Mouse (Mus musculus): ENCODE measurements at regions not wholly inside any gene's neighbourhood (a gene's known extent, or its start where the extent isn't known, plus 50 kb on each side); places are given as distances from the start of the nearest gene placed in this dataset.

GRCm38 (mm10) chr7:75923951-75924467 lies 75.9 kb downstream of the Klhl25 start:
- no peak for DNase-seq (ENCODE audit: low spot score in 2 of 2)
- intact Hi-C loops (cut with DNase I) = no loop called here

GRCm38 (mm10) chr7:75927537-75927936 lies 79.4 kb downstream of the Klhl25 start:
- intact Hi-C loops (cut with DNase I) = loop anchor here (5.0 kb wide), 1 partner anchor 425 kb away; no protein-coding TSS in a partner anchor
- peak; percentile 65 to 70 for DNase-seq (ENCODE audit: low spot score in 2 of 2)

GRCm38 (mm10) chr7:75943844-75944243 lies 95.7 kb downstream of the Klhl25 start:
- no peak for DNase-seq (ENCODE audit: low spot score in 2 of 2)
- intact Hi-C loops (cut with DNase I) = no loop called here

DNA sequence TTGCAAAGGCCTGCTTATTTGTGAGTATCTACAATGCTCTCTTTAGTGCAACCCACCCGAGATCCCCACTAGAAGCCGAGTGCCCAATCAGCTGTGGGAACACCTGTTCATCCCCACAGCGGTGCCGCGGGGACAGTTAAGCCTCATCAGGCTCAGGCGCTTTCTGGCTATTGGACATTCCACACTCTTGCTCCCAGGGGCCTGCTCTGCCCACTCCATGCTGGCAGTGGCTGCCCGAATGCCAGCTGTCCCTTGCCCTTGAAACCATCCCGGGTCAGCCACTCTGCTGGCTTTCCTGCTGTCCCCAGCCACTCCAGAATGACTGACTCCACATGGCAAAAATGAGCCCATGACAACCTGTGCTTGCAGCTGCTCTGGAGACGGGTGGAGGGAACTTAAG lies 107.6 kb downstream of the Klhl25 start:
- intact Hi-C loops (cut with DNase I) = no loop called here
- DNase-seq (ENCODE audit: low spot score in 2 of 2) = no peak

GRCm38 (mm10) chr7:75957366-75957765 lies 109.3 kb downstream of the Klhl25 start:
- intact Hi-C loops (cut with DNase I) = no loop called here
- no peak for DNase-seq (ENCODE audit: low spot score in 2 of 2)

DNA sequence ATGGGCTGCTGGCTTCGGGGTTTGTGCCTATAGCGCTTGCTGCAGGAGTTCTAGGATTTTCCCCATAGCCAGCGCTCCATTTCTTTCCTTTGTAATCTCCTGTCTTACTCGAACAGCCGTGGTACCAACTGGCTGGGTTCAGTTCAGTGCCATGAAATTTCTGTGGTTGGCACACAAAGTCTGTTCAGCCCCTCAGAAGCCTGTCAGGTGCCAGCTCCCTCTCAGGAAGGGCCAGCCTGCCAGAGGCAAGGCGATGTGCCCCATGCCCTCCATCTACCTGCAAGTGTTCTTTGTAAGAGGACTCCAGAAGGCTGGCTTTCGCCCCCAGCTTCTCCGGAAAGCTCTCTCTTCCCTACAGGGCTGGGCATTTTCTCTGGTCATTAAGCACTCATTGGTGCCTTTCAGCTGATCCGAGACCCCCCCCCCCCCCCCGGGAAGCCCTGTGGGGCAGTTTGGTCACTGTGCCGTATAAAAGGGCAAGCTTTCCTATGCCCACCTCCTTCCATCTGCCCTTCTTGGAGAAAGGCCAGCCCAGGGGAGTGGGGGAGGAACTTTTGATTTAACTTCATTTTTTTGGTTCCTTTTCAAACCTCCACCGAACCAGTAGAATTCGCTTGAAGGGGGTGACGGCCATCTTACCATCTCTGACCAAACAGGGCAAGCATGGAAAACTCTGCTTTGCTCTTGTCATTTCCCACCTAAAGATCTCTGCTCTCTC lies 112.0 kb downstream of the Klhl25 start:
- intact Hi-C loops (cut with DNase I) = no loop called here
- no peak for DNase-seq (ENCODE audit: low spot score in 2 of 2)

- intact Hi-C loops (cut with DNase I) = no loop called here
Measured at GRCm38 (mm10) chr7:75968177-75968576, 120.1 kb downstream of the Klhl25 start.

GRCm38 (mm10) chr7:75970914-75971313 lies 122.8 kb downstream of the Klhl25 start:
- no peak for DNase-seq (ENCODE audit: low spot score in 2 of 2)
- intact Hi-C loops (cut with DNase I) = no loop called here

More at GRCm38 (mm10) chr7:75968177-75968576, 120.1 kb downstream of the Klhl25 start:
- no peak for DNase-seq (ENCODE audit: low spot score in 2 of 2)

DNA sequence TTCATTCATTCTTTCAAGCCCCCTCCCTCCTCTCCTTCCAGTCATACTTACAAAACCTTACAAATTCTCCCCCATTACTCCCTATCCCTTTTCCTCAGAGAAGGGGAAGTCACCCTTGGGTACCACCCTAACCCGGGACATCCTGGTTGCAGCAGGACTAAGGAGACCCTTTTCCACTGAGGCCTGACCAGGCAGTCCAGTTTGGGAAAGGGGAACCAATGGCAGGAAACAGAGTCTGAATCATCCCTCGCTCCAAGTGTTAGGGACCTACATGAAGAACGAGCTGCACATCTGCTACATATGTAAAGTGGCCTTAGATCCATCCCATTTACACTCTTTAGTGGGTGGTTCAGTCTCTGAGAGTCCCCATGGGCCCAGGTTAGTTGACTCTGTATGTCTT lies 123.6 kb downstream of the Klhl25 start:
- intact Hi-C loops (cut with DNase I) = no loop called here
- DNase-seq (ENCODE audit: low spot score in 2 of 2) = no peak

- no peak for DNase-seq (ENCODE audit: low spot score in 2 of 2)
- intact Hi-C loops (cut with DNase I) = no loop called here
Measured at GRCm38 (mm10) chr7:75981560-75981959, 133.4 kb downstream of the Klhl25 start.

DNA sequence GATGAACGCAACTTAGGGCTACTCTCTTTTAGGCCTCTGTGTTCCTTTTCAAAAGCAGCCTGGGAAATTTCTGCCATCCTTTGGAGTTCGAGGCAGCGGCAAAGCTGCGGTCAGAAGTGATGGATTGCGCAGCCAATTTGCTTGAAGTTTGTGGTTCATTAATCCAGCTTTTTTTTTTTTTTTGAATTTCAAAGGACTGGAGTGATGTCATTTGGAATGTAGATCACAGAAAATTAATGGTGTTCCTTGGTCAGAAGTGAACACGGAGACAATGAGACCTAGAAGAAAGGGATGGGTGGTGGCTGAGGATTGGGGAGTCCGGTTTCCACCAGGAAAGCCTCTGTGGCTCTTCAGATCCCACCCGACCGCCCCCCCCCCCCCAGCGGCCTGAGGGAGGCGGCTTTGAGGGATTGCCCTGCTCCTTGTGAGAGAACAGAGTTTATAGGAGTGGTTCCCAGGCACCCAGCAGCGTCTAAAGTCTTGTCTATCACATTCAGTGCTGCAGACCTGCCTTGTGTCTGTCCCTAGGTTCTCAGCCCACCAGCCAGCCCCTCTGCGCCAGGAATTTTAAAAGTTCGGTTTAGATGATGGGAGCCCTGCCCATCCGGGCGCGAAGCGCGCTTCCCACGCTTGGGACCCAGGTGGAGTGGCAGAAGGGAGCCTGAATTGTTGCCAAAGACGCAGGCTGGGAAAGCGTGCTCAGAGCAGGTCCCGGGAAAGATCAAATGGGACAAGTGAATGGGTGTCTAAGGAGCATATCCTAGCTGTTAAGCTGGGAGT lies 135.1 kb downstream of the Klhl25 start:
- intact Hi-C loops (cut with DNase I) = no loop called here
- DNase-seq (ENCODE audit: low spot score in 2 of 2) = peak; percentile 24 to 34

- intact Hi-C loops (cut with DNase I) = no loop called here
- DNase-seq (ENCODE audit: low spot score in 2 of 2) = no peak
Measured at GRCm38 (mm10) chr7:75983809-75984171, 135.7 kb downstream of the Klhl25 start.

DNA sequence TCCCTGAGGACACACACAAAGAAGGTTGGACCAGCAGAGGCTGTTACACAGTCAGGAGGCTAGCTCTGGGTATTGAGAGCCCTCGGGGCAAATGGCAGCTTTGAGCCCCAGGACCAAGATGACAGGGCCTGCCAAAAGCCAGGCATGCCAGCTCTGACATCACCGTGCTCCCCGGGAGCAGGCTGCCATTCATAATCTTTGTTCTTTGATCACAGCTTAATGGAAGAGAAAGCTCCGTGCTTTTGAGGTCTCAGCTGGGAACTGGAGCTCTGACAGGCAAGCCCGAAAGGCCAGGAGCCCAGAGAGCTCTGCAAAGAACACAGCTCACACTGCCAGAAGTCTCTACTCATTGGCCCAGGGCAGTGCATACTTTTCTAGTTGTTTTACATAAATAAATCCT lies 150.7 kb downstream of the Klhl25 start:
- intact Hi-C loops (cut with DNase I) = no loop called here

GRCm38 (mm10) chr7:75999324-75999907 lies 151.3 kb downstream of the Klhl25 start:
- intact Hi-C loops (cut with DNase I) = no loop called here
- DNase-seq (ENCODE audit: low spot score in 2 of 2) = no peak

More for the DNA sequence above, 150.7 kb downstream of the Klhl25 start:
- peak in 1 of 2 experiments; percentile 7 for DNase-seq (ENCODE audit: low spot score in 2 of 2)

GRCm38 (mm10) chr7:76001012-76001411 lies 152.9 kb downstream of the Klhl25 start:
- intact Hi-C loops (cut with DNase I) = no loop called here

GRCm38 (mm10) chr7:76008226-76008625 lies 160.1 kb downstream of the Klhl25 start:
- no peak for DNase-seq (ENCODE audit: low spot score in 2 of 2)
- intact Hi-C loops (cut with DNase I) = no loop called here

More at GRCm38 (mm10) chr7:76001012-76001411, 152.9 kb downstream of the Klhl25 start:
- DNase-seq (ENCODE audit: low spot score in 2 of 2) = no peak

- peak; percentile 22 to 52 for DNase-seq (ENCODE audit: low spot score in 2 of 2)
- intact Hi-C loops (cut with DNase I) = no loop called here
Measured at GRCm38 (mm10) chr7:76047743-76048142, 181.9 kb upstream of the Agbl1 start.

DNA sequence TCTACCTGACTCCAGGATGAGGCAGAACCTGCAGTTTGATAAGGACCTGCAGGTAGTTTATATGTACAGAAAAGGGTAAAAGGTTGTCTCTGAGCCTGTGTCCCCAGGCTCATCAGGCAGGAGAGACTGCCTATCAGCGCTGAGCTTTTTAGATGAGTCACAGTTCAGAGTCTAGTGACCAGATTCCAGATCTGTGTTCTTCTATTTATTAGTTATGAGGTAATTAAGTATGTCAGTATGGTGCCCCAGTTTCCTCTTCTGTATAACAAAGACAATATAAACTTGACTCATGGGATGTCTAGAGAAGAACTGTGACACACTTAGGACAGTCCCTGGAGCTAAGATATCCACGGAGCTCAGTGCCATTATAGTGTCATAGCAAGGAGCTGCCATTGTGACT lies 180.3 kb upstream of the Agbl1 start:
- intact Hi-C loops (cut with DNase I) = no loop called here
- DNase-seq (ENCODE audit: low spot score in 2 of 2) = no peak

DNA sequence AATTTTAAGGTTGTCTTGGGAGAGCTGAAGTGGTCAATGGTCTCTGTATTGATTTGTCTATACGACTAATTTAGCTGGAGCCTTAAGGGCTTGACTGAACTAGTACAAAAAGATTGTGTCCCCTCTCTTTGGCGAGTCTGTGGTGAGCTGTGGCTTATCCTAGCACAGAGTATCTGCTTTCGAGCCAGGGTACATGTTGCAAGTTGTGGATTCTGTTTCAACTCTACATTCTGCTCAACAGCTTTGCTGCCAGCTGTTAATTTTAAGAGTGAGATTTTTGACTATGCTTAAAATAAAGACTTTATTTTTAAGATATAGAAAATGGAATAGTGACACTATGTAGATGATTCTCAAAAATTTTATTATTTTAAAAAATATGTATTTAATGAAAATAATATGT lies 175.8 kb upstream of the Agbl1 start:
- intact Hi-C loops (cut with DNase I) = no loop called here
- peak; percentile 23 to 40 for DNase-seq (ENCODE audit: low spot score in 2 of 2)

DNA sequence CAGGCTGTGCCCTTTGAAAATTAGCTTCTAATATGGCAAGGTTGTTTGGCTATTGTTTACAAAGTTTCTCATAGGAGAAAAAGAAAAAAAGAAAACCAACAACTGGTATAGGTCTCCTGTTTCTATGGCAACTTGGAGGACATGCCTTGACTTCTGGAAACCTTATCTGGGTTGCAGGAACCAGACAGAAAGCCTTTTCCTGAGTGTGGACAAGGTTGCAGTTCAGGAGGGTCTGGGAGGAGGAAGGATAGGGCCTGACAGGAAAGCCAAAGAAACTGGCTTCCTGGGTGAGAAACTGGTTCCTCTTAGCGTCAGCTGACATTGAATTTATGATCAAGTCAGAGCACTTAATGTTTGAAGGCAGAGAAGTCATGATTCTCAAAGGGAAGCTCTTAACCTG lies 130.5 kb upstream of the Agbl1 start:
- no peak for DNase-seq (ENCODE audit: low spot score in 2 of 2)
- intact Hi-C loops (cut with DNase I) = no loop called here
